Mouse (Mus musculus) forebrain, embryonic 10.5 days (tissue): ENCODE measurements at regions not wholly inside any gene's neighbourhood (a gene's known extent, or its start where the extent isn't known, plus 50 kb on each side); places are given as distances from the start of the nearest gene placed in this dataset.
A peak's percentile ranks its signal among the peaks of the same experiment; 100 is the strongest.
"Not testable (repeated sequence)": the region's sequence is repeated elsewhere in the genome, so short reads cannot be mapped to it uniquely, and the experiment has no call there.

Source experiments
- DNase-seq: peaks from one replicate; pipeline ENCODE4 v3.0.0-alpha.2; 2017; ENCODE audit warnings: low spot score; ENCODE audit errors: extremely low spot score
- H3K27ac ChIP-seq: fragments of 300-500 bp; sonication (generic); 2 replicates; pipeline ENCODE4 v1.5.1; 2016; ENCODE audit warnings: mild to moderate bottlenecking
- H3K27me3 ChIP-seq: fragments of 300-500 bp; sonication (generic); 2 replicates; pipeline ENCODE4 v1.6.1; 2016; ENCODE audit warnings: mild to moderate bottlenecking; ENCODE audit not compliant: poor library complexity, severe bottlenecking
- H3K36me3 ChIP-seq: fragments of 300-500 bp; sonication (generic); replicated peaks from 2 replicates; pipeline ENCODE4 v1.6.1; 2016; ENCODE audit warnings: mild to moderate bottlenecking, moderate library complexity
- H3K4me1 ChIP-seq: fragments of 300-500 bp; sonication (generic); 2 replicates; pipeline ENCODE4 v1.6.1; 2016
- H3K4me3 ChIP-seq: fragments of 300-500 bp; sonication (generic); 2 replicates; pipeline ENCODE4 v1.5.1; 2016; ENCODE audit warnings: mild to moderate bottlenecking, moderate library complexity
- H3K9me3 ChIP-seq: fragments of 300-500 bp; sonication (generic); 2 replicates; pipeline ENCODE4 v1.6.1; 2016; ENCODE audit warnings: mild to moderate bottlenecking, moderate library complexity
- WGBS: fragments of 180-500 bp; shearing (Covaris S2); methylation state at CpG from one replicate; pipeline ENCODE4 v1.1.7; 2016; 5-methylcytosine and 5-hydroxymethylcytosine counted together

DNA sequence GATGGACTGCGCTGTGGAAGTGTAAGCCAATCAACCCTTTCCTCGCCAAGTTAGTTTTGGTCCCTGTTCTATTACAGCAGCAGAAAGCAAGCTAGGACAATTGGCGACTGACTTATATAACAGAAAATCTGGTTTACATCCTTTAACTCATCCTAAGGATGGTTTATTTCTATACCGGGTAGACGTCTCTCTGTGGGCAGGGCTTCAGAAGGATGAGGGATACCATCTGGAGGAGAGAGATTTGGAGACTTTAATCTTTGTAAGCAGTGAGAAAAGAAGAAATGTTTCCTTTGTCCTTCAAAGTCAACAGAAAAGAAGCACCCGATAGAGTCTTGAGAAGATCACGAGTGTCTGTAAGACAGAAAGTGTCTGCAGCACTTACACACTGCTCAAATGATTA, 186.4 kb downstream of the Cdca7 start:
- no peak for DNase-seq
- H3K4me3 ChIP-seq, result no peak overlapping the region
- H3K27ac ChIP-seq, result no peak overlapping the region
- no peaks in the 10 kb centered on the region for H3K27me3 ChIP-seq
- WGBS, result 92% methylated on average over 7 of the region's 7 CpGs
- H3K9me3 ChIP-seq, result no peaks in the 10 kb centered on the region
- no peaks in the 10 kb centered on the region for H3K36me3 ChIP-seq
- no peaks in the 10 kb centered on the region for H3K4me1 ChIP-seq

GRCm38 (mm10) chr2:72662979-72663780, 187.2 kb downstream of the Cdca7 start:
- Histone ChIP-seq H3K4me1 (no peaks in the 10 kb centered on the region), H3K27ac (no peak overlapping the region), H3K9me3 (no peaks in the 10 kb centered on the region), H3K27me3 (no peaks in the 10 kb centered on the region), H3K36me3 (no peaks in the 10 kb centered on the region), H3K4me3 (no peak overlapping the region)
- DNase-seq, result no peak
- 73% methylated on average over 8 of the region's 8 CpGs for WGBS

GRCm38 (mm10) chr2:72667396-72667795, 191.4 kb downstream of the Cdca7 start:
- 96% methylated on average over 16 of the region's 16 CpGs for WGBS
- H3K36me3 ChIP-seq, H3K4me3 ChIP-seq, H3K4me1 ChIP-seq, H3K27ac ChIP-seq, H3K9me3 ChIP-seq, DNase-seq: not testable (repeated sequence)
- H3K27me3 ChIP-seq, result peaks cover 29% of the 10 kb centered on the region

DNA sequence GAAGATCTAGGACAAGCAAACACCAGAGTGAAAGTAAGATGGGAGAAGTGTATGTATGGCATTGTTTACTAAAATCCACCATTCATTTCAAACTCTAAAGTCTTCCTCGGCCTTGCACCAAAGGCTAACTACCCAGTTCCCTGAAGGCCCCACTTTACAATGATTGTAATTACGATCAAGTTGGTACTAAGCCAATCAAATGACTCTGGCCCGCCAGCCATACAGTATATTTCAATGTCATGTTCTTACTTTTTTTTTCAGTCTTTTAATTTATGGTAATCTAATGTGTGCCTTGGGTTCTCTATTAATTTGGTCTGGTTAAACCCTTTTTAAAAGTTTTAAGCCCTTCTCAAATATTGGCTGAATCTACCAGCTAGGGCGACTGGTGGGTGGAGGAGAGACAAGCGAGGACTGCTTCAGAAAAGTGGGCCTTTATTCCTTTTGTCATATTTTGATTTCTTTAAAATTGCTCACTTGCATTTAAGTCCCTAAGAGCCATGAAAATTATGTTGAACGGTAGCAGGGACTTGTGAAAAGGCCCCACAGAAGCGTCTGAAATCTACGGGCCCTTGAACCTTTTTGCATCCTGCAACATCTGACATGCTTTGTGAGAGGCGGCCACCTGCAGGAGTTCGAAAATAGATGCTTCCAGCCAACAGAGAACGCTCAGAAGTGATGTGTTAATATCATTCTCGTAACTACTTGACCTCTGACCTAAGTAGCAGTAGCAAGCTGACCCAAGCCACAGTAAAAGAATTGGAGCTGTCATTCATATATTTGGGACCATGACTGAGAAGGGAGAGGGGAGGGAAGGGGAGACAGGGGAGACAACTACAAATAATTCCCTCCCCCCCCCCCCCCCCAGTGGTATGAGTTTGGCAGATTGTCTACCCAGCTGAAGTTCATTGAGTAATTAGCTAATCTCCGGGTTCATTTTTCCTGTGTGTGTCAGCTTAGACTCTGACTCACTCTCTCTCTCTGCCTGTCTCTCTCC, 197.2 kb downstream of the Cdca7 start:
- peaks cover 25% of the 10 kb centered on the region for H3K4me1 ChIP-seq
- peaks cover 59% of the 10 kb centered on the region for H3K27me3 ChIP-seq
- H3K4me3 ChIP-seq, result no peak overlapping the region
- WGBS, result 41% methylated on average over 13 of the region's 13 CpGs
- peak; percentile 16 for DNase-seq
- no peaks in the 10 kb centered on the region for H3K36me3 ChIP-seq
- H3K27ac ChIP-seq, result no peak overlapping the region
- H3K9me3 ChIP-seq, result no peaks in the 10 kb centered on the region

DNA sequence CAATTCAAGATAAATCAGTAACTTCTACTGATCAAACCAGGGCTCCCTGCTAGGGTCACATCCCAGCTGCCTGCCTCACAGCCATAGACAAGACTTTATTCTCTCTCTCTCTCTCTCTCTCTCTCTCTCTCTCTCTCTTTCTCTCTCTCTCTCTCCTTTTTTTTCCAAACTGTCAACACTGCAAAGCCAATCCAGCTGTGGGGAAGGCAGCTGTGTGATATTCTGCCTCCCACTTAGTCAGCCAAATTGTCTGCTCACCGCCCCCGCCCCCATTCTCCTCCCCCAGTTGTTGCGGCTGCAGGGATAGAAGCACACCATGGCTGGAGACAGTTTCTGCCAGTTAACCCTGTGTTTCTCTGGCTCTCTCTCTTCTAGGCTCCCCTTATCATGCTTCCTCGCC, 198.3 kb downstream of the Cdca7 start:
- DNase-seq, result no peak
- Histone ChIP-seq H3K4me3 (no peak overlapping the region), H3K9me3 (no peaks in the 10 kb centered on the region), H3K4me1 (peaks cover 25% of the 10 kb centered on the region), H3K27me3 (peaks cover 59% of the 10 kb centered on the region), H3K27ac (no peak overlapping the region), H3K36me3 (no peaks in the 10 kb centered on the region)
- 11% methylated on average over 4 of the region's 4 CpGs for WGBS

DNA sequence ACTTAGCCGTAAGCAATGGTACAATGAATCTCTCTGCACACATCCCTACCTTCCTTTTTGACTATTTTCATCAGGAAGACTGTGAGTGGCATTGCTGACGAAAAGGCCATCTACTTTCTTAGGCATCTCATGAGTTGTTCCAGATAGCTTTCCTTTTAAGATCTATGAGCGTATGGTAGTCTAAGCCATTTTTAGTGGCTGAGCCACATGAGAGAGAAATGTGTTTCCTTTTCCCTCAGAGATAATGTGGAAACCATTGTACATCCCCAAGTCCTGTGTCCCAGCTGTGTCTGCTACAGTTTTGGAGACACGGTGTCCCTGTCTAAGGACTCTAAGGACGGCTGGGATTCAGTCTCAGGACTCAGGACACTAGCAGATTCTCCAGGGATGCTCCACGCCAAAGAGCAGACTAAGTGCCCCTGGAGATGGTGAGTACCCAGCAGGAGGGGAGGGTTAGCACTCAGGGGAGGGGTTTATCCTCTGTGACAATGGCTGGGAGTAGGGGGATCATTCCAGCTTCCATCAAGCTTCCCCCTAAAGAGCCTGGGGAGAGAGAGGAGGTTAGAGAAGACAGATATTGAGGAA, 199.0 kb downstream of the Cdca7 start:
- peaks cover 52% of the 10 kb centered on the region for H3K27me3 ChIP-seq
- H3K9me3 ChIP-seq, result no peaks in the 10 kb centered on the region
- H3K4me3 ChIP-seq, result no peak overlapping the region
- H3K27ac ChIP-seq, result no peak overlapping the region
- no peak for DNase-seq
- H3K4me1 ChIP-seq, result peaks cover 25% of the 10 kb centered on the region
- WGBS, result 46% methylated on average over 6 of the region's 6 CpGs
- H3K36me3 ChIP-seq, result no peaks in the 10 kb centered on the region

- 85% methylated on average over 8 of the region's 8 CpGs for WGBS
- no peaks in the 10 kb centered on the region for H3K9me3 ChIP-seq
- no peak for DNase-seq
- H3K27me3 ChIP-seq, result peaks cover 31% of the 10 kb centered on the region
- no peak overlapping the region for H3K4me3 ChIP-seq
- H3K36me3 ChIP-seq, result no peaks in the 10 kb centered on the region
- H3K27ac ChIP-seq, result no peak overlapping the region
- H3K4me1 ChIP-seq, result peaks cover 25% of the 10 kb centered on the region
Observed at GRCm38 (mm10) chr2:72677731-72678130, 201.8 kb downstream of the Cdca7 start.

- no peaks in the 10 kb centered on the region for H3K4me1 ChIP-seq
- H3K27me3 ChIP-seq, result no peaks in the 10 kb centered on the region
- H3K27ac ChIP-seq, result no peak overlapping the region
- H3K4me3 ChIP-seq, result no peak overlapping the region
- H3K36me3 ChIP-seq, result no peaks in the 10 kb centered on the region
- peaks cover 13% of the 10 kb centered on the region; the same call in 1 of the 2 replicates for H3K9me3 ChIP-seq
- DNase-seq, result no peak
- 76% methylated on average over 4 of the region's 4 CpGs for WGBS
Observed at GRCm38 (mm10) chr2:72688031-72688430, 212.1 kb downstream of the Cdca7 start.

- whole genome bisulfite sequencing, result 79% methylated on average over 1 of the region's 1 CpGs
- Histone ChIP-seq H3K36me3 (no peaks in the 10 kb centered on the region), H3K4me3 (no peak overlapping the region), H3K27ac (no peak overlapping the region), H3K9me3 (no peaks in the 10 kb centered on the region), H3K4me1 (peaks cover 23% of the 10 kb centered on the region), H3K27me3 (no peaks in the 10 kb centered on the region; the same call in 1 of the 2 replicates)
- DNase-seq, result no peak
Observed at GRCm38 (mm10) chr2:72701081-72701480, 225.1 kb downstream of the Cdca7 start.

DNA sequence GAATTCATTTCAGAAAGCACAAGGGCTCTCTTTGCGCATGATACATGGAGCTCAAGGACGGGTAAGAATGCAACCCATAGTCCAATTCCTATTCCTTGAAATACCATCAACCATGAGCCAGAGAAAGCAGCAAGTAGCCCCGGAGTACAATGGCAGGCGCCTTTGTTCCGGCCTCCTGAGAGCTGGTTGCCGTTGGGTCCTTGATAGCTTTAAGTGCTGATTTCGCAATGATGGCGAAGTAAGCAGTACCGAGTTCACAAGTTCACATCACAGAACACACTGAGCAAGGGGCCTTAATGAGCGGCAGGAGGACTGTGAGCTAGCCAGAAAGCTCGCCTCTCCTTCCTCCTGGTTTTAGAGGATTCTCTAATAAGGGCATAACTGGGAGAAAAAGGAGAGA, 227.3 kb downstream of the Cdca7 start:
- H3K36me3 ChIP-seq, result no peaks in the 10 kb centered on the region
- no peaks in the 10 kb centered on the region for H3K9me3 ChIP-seq
- no peak for DNase-seq
- H3K27ac ChIP-seq, result no peak overlapping the region
- H3K4me1 ChIP-seq, result peaks cover 26% of the 10 kb centered on the region
- 78% methylated on average over 11 of the region's 11 CpGs for WGBS
- H3K4me3 ChIP-seq, result no peak overlapping the region
- no peaks in the 10 kb centered on the region; the same call in 1 of the 2 replicates for H3K27me3 ChIP-seq

DNA sequence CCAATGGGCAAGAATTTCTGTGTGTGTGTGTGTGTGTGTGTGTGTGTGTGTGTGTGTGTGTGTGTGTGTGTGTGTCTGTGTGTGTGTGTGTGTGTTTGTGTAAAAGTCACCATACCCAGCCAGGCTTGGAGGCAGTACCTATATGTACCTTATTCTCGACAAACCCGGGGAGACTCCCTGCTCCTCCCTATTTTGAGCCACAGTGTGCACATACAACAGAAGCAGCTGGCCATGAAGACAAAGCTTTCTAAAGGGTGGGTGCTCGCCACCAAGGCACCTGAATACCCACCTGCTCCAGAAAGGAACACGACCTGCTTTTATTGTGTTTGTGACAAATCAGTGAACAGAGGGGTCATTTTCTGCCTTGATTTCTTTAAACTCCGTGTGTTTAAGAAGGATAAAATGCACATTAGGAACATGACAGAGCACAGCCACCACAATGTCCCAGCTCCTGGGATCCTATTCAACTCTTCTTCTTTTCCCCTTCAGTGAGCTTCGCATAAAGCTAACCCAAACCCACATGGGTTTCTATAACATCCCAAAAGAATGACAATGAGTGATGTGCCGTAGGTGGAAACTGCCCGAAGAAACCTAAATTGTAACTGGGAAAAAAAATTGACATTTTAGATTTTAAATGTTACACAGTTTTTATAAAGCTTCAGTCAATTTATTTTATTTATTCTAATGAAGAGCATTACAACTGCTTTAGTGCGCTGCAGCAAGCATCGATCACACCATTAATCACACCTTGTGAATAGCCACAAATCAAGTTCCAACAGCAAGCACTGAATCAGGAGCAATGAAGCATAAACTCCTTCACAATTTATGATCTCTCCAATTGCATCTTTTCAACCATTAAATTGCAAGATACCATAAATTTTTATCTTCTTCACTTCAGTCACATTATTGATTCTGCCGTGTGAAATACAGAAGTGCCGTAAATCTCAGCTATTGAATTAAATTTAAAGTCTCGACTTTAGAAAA, 232.0 kb downstream of the Cdca7 start:
- Histone ChIP-seq H3K9me3 (no peaks in the 10 kb centered on the region), H3K36me3 (no peaks in the 10 kb centered on the region), H3K27ac (no peak overlapping the region), H3K4me3 (no peak overlapping the region), H3K4me1 (peaks cover 13% of the 10 kb centered on the region), H3K27me3 (no peaks in the 10 kb centered on the region; the same call in 1 of the 2 replicates)
- WGBS, result 80% methylated on average over 13 of the region's 13 CpGs
- DNase-seq, result no peak

GRCm38 (mm10) chr2:72716931-72717330, 241.0 kb downstream of the Cdca7 start:
- 88% methylated on average over 4 of the region's 4 CpGs for WGBS
- Histone ChIP-seq H3K9me3 (no peaks in the 10 kb centered on the region), H3K27ac (no peak overlapping the region), H3K4me1 (peaks cover 8% of the 10 kb centered on the region), H3K4me3 (no peak overlapping the region), H3K36me3 (no peaks in the 10 kb centered on the region), H3K27me3 (peaks cover 4% of the 10 kb centered on the region; the same call in 1 of the 2 replicates)
- no peak for DNase-seq
